Mouse (Mus musculus) heart, embryonic 14.5 days (tissue): ENCODE measurements around the gene Trim67. TPM values are rescaled to one million over a fixed set of nuclear protein-coding genes. Genes with fewer than 3 reads are reported as not detected.

ENCODE experiments used
- ATAC-seq: fragments of 200-750 bp; cut with Nextera tagmentation; 2 replicates; pipeline ENCODE4 v1.8.0; 2017; ENCODE audit warnings: low read depth, moderate TSS enrichment; ENCODE audit not compliant: insufficient number of reproducible peaks, insufficient read depth, low FRiP score
- H3K27ac ChIP-seq, 2 experiments: fragments of 200-500 bp in 1 of 2; fragments of 300-500 bp in 1 of 2; sonication (generic) in 1 of 2; replicated peaks in 1 of 2; 2 replicates each; pipeline ENCODE4 v1.5.1; 2012 to 2014; ENCODE audit warnings: low read depth in 2 of 2, low read length in 2 of 2, control low read depth in 1 of 2, mild to moderate bottlenecking in 1 of 2, mixed read lengths in 1 of 2; ENCODE audit not compliant: control insufficient read depth in 1 of 2, insufficient read depth in 1 of 2
- H3K27me3 ChIP-seq: fragments of 300-500 bp; sonication (generic); 2 replicates; pipeline ENCODE4 v1.6.1; 2014; ENCODE audit warnings: mild to moderate bottlenecking, low read length, control low read depth; ENCODE audit not compliant: control insufficient read depth, insufficient read depth
- H3K36me3 ChIP-seq: fragments of 300-500 bp; sonication (generic); 2 replicates; pipeline ENCODE4 v1.6.1; 2014; ENCODE audit warnings: mild to moderate bottlenecking, control low read depth, low read length, mixed read lengths; ENCODE audit not compliant: control insufficient read depth, insufficient read depth
- H3K4me1 ChIP-seq, 2 experiments: fragments of 200-500 bp in 1 of 2; fragments of 300-500 bp in 1 of 2; sonication (generic) in 1 of 2; 2 replicates each; pipeline ENCODE4 v1.6.1; 2012 to 2014; ENCODE audit warnings: low read length in 2 of 2, control low read depth in 1 of 2, mixed read lengths in 1 of 2; ENCODE audit not compliant: control insufficient read depth in 2 of 2, insufficient read depth in 2 of 2
- H3K4me2 ChIP-seq: fragments of 300-500 bp; sonication (generic); 2 replicates; pipeline ENCODE4 v1.6.1; 2014; ENCODE audit warnings: mild to moderate bottlenecking, low read length
- H3K4me3 ChIP-seq, 2 experiments: fragments of 200-500 bp in 1 of 2; fragments of 300-500 bp in 1 of 2; sonication (generic) in 1 of 2; 2 replicates each; pipeline ENCODE4 v1.5.1; 2012 to 2014; ENCODE audit warnings: low read length in 2 of 2, mild to moderate bottlenecking in 2 of 2, control low read depth in 1 of 2, low read depth in 1 of 2, moderate library complexity in 1 of 2; ENCODE audit not compliant: control insufficient read depth in 1 of 2, insufficient read depth in 1 of 2
- H3K9ac ChIP-seq: fragments of 300-500 bp; sonication (generic); 2 replicates; pipeline ENCODE4 v1.6.1; 2014; ENCODE audit warnings: mild to moderate bottlenecking, low read length
- H3K9me3 ChIP-seq: fragments of 300-500 bp; sonication (generic); 2 replicates; pipeline ENCODE4 v1.6.1; 2016; ENCODE audit warnings: low read length, control low read depth; ENCODE audit not compliant: control insufficient read depth
- WGBS: fragments of 180-500 bp; shearing (Covaris S2); extraction: QIAGEN DNeasy Blood & Tissue Kit; methylation state at CpG from one replicate; pipeline ENCODE4 v1.1.7; 2014; 5-methylcytosine and 5-hydroxymethylcytosine counted together
- polyA plus RNA-seq: library from polyadenylated mRNA; unstranded; fragments of >200 nt; fragmentation: Nextera tagmentation; extraction: Ambion mirVana; gene quantifications from 2 replicates; pipeline ENCODE4 v1.2.1, GENCODE M21; 2014

Gene Trim67
- polyA plus RNA-seq, 1 experiment from 2014 or later, result 0.22 TPM

- Histone ChIP-seq H3K9ac (no peak overlapping the region), H3K4me2 (no peak overlapping the region), H3K36me3 (no peaks in the 10 kb centered on the region), H3K27ac (no peak overlapping the region), H3K4me3 (no peak overlapping the region), H3K27me3 (no peaks in the 10 kb centered on the region), H3K9me3 (no peaks in the 10 kb centered on the region), H3K4me1 (no peaks in the 10 kb centered on the region)
- whole genome bisulfite sequencing, result 56% methylated on average over 5 of the region's 5 CpGs
- ATAC-seq, result no peak
Observed at GRCm38 (mm10) chr8:124810056-124810610, 17.2 kb downstream of the Trim67 start.

GRCm38 (mm10) chr8:124810689-124811394, 17.9 kb downstream of the Trim67 start:
- Histone ChIP-seq H3K27ac (no peak overlapping the region), H3K4me2 (no peak overlapping the region), H3K27me3 (no peaks in the 10 kb centered on the region), H3K36me3 (no peaks in the 10 kb centered on the region), H3K4me1 (no peaks in the 10 kb centered on the region), H3K4me3 (no peak overlapping the region), H3K9ac (no peak overlapping the region), H3K9me3 (no peaks in the 10 kb centered on the region)
- ATAC-seq, result no peak
- WGBS, result 35% methylated on average over 9 of the region's 9 CpGs

- H3K36me3 ChIP-seq, result no peaks in the 10 kb centered on the region
- 50% methylated on average over 4 of the region's 4 CpGs for WGBS
- no peaks in the 10 kb centered on the region for H3K27me3 ChIP-seq
- no peak overlapping the region for H3K27ac ChIP-seq
- H3K4me3 ChIP-seq, result no peak overlapping the region
- no peaks in the 10 kb centered on the region for H3K4me1 ChIP-seq
- H3K9me3 ChIP-seq, result peaks cover 7% of the 10 kb centered on the region
- ATAC-seq, result no peak
- no peak overlapping the region for H3K9ac ChIP-seq
- H3K4me2 ChIP-seq, result no peak overlapping the region
Observed at GRCm38 (mm10) chr8:124813326-124813725, 20.4 kb downstream of the Trim67 start.

- ATAC-seq, result no peak
Observed at GRCm38 (mm10) chr8:124815870-124816269, 23.0 kb downstream of the Trim67 start.

GRCm38 (mm10) chr8:124816866-124817265, 24.0 kb downstream of the Trim67 start:
- Histone ChIP-seq H3K27me3 (no peaks in the 10 kb centered on the region), H3K4me2 (no peak overlapping the region), H3K36me3 (no peaks in the 10 kb centered on the region), H3K4me1 (peaks cover 0 to 4% of the 10 kb centered on the region in 2 experiments; a peak in 1 of 4 replicates), H3K27ac (no peak overlapping the region), H3K9me3 (peaks cover 7% of the 10 kb centered on the region), H3K4me3 (no peak overlapping the region), H3K9ac (no peak overlapping the region)
- WGBS, result 89% methylated on average over 11 of the region's 11 CpGs
- no peak for ATAC-seq

More at GRCm38 (mm10) chr8:124815870-124816269, 23.0 kb downstream of the Trim67 start:
- Histone ChIP-seq H3K4me1 (peaks cover 0 to 4% of the 10 kb centered on the region in 2 experiments; a peak in 1 of 4 replicates), H3K4me3 (no peak overlapping the region), H3K27ac (no peak overlapping the region), H3K9me3 (peaks cover 7% of the 10 kb centered on the region), H3K36me3 (no peaks in the 10 kb centered on the region), H3K4me2 (no peak overlapping the region), H3K27me3 (no peaks in the 10 kb centered on the region), H3K9ac (no peak overlapping the region)
- WGBS, result 86% methylated on average over 12 of the region's 12 CpGs

GRCm38 (mm10) chr8:124817361-124817760, 24.5 kb downstream of the Trim67 start:
- Histone ChIP-seq H3K9me3 (peaks cover 7% of the 10 kb centered on the region), H3K4me3 (no peak overlapping the region), H3K4me2 (no peak overlapping the region), H3K27me3 (no peaks in the 10 kb centered on the region), H3K4me1 (peaks cover 0 to 4% of the 10 kb centered on the region in 2 experiments; a peak in 1 of 4 replicates), H3K9ac (no peak overlapping the region), H3K27ac (no peak overlapping the region), H3K36me3 (no peaks in the 10 kb centered on the region)
- WGBS, result 69% methylated on average over 3 of the region's 3 CpGs
- no peak for ATAC-seq

- Histone ChIP-seq H3K4me3 (no peak overlapping the region), H3K27ac (no peak overlapping the region), H3K4me2 (no peak overlapping the region), H3K9ac (no peak overlapping the region), H3K36me3 (no peaks in the 10 kb centered on the region), H3K9me3 (peaks cover 7% of the 10 kb centered on the region), H3K4me1 (peaks cover 0 to 4% of the 10 kb centered on the region in 2 experiments; a peak in 1 of 4 replicates), H3K27me3 (no peaks in the 10 kb centered on the region)
- 73% methylated on average over 6 of the region's 6 CpGs for WGBS
- ATAC-seq, result no peak
Observed at GRCm38 (mm10) chr8:124819612-124820115, 26.8 kb downstream of the Trim67 start.
